Mouse (Mus musculus): ENCODE results near the gene Slc38a3. TPM values are rescaled to one million over a fixed set of nuclear protein-coding genes. Genes with fewer than 3 reads are reported as not detected.

Slc38a3 gene
- polyA plus RNA-seq, 1 experiment from 2014 or later = 55.0 TPM

DNA sequence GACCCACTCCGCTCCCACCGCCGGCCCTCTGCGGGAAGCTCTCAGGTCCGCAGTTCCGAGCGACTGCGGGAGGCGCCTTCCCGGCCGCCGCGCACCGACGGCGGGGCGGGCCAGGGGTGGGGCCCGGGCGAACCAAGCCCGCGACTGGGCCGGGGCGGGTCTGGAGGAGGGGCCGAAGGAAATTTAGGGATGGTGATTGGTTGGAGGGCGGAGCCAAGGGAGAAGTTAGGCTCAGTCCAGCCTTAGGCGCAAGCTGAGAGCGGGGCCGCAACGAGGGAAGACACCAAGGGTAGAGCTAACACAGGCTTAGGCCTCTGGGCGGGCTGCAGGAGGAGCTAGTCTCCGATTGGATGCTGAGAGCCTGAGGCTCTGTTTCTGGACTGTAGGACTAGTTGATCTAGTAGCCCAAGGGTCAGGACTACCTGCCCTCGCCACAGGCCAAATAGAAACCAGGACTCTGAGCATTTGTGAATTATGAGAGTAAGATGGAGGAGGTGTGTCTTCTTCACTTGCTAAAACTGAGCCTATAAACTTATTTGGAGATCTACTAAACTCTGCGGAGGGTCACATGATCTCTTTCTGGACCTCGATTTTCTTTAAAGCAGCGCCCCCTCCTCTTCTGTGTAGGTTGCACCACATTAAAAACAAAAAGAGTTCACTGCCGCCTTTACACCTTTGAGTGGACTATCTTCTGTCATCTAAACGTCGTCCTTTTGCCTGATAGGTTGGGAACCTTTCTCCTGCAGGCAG lies 33.9 kb downstream of the Slc38a3 start, which contains the start of gene Gnai2:
Gene Gnai2 (minus strand): TSS at position 89 of the 750 bp plus-strand sequence.
- Histone ChIP-seq H3K27ac (ENCODE audit: low read depth, low read length) (peak within 1 kb of the TSS; percentile 90), H3K36me3 (ENCODE audit: control insufficient read depth, insufficient read depth, low read length) (no peaks in the 10 kb centered on the region), H3K4me2 (ENCODE audit: low read length) (peak within 1 kb of the TSS; percentile 79), H3K9me3 (ENCODE audit: control insufficient read depth, low read length) (no peaks in the 10 kb centered on the region), H3K27me3 (replicated peaks; ENCODE audit: control insufficient read depth, insufficient read depth, low read length) (no peaks in the 10 kb centered on the region), H3K4me1 (ENCODE audit: control insufficient read depth, insufficient read depth, low read depth, low read length) (peaks cover 46% of the 10 kb centered on the region), H3K4me3 (ENCODE audit: low read length) (peak within 1 kb of the TSS; percentile 82), H3K9ac (ENCODE audit: low read depth, low read length) (peak within 1 kb of the TSS; percentile 92)
- 2% methylated on average over 30 of the region's 38 CpGs for WGBS
- ATAC-seq = peak; percentile 92

DNA sequence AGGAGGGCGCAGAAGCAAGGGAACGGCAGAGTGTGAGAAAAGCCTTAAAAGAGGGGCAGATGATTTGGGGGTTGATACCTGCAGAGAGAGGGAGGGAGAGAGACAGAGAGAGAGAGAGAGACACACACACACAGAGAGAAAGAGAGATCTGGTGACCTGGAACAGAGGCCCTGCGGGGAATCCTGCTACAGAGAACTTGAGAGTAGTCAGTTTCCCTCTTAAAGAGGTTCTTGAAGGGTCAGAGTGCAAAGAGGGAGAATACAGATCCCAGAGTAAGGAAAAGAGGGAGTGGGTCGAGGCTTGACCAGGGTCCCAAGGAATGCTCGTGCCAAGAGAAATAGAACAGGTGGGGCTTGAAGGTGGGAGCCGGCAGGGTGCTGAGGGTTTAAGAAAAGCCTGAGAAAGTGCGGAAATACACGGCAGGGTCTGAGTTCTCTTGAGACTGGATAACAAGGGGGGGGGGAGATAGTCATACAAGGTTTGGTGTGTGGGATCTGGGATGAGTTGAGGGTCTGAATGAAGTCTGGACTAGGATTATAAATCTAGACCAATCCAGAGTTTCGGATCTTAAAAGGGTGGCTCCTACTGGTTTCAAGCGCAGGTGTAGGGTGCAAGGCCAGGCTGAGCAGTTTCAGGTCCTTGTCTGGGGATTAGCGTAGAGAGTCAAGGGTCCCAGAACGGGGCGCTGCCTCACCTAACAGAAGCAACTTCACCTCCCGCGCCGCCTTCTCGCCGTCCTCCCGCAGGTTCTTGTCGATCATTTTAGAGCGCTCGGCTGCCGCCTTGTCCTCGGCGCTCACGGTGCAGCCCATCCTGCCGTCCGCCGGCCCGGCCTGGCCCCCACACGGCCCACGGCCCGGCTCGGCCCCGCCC lies 34.7 kb downstream of the Slc38a3 start:
- 1% methylated on average over 35 of the region's 35 CpGs for WGBS
- Histone ChIP-seq H3K4me3 (ENCODE audit: low read length) (peak overlapping the region; percentile 82), H3K9me3 (ENCODE audit: control insufficient read depth, low read length) (no peaks in the 10 kb centered on the region), H3K4me1 (ENCODE audit: control insufficient read depth, insufficient read depth, low read depth, low read length) (peaks cover 54% of the 10 kb centered on the region), H3K27ac (ENCODE audit: low read depth, low read length) (peak overlapping the region; percentile 90), H3K9ac (ENCODE audit: low read depth, low read length) (peak overlapping the region; percentile 92), H3K27me3 (replicated peaks; ENCODE audit: control insufficient read depth, insufficient read depth, low read length) (no peaks in the 10 kb centered on the region), H3K36me3 (ENCODE audit: control insufficient read depth, insufficient read depth, low read length) (no peaks in the 10 kb centered on the region), H3K4me2 (ENCODE audit: low read length) (peak overlapping the region; percentile 79)
- no peak for ATAC-seq

DNA sequence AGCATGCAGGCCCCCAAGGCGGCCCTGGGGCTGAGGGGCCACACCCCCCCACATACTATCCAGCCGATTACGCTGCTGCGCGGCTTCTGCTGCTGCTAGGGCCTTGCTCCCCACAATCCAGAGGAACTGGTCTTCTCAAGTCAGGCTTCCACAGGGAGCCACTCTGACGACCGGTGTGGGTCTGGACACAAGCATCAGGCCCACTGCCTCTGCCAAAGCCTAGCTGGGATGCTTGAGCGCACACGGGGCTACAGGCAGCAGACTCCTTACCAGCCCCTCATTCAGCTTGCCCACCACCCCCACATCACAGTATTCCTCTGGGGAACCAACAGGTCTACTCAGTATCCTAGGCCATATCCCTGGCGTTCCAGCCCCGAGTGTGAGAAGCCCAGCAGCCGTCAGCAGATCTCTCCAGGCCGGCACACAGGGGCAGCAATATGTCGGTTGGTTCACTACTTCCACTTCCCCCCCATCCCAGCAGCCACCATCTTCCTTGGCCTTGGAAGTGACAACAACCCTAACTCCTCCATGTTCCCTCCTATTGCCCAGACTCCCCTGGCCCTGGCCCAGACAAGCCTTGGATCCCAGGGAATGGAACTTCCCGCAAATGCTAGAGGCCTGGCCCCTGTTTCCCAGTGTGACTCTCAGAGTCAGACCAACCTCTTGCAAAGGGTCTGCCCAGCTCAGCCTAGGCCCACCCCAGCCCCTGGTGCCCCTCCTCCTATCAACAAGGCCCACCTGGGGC lies 35.5 kb downstream of the Slc38a3 start:
- Histone ChIP-seq H3K9me3 (ENCODE audit: control insufficient read depth, low read length) (no peaks in the 10 kb centered on the region), H3K9ac (ENCODE audit: low read depth, low read length) (peak overlapping the region; percentile 92), H3K27ac (ENCODE audit: low read depth, low read length) (peak overlapping the region; percentile 90), H3K36me3 (ENCODE audit: control insufficient read depth, insufficient read depth, low read length) (no peaks in the 10 kb centered on the region), H3K4me1 (ENCODE audit: control insufficient read depth, insufficient read depth, low read depth, low read length) (peaks cover 62% of the 10 kb centered on the region), H3K4me3 (ENCODE audit: low read length) (peak overlapping the region; percentile 82), H3K27me3 (replicated peaks; ENCODE audit: control insufficient read depth, insufficient read depth, low read length) (no peaks in the 10 kb centered on the region), H3K4me2 (ENCODE audit: low read length) (peak overlapping the region; percentile 79)
- ATAC-seq = no peak
- WGBS = 1% methylated on average over 15 of the region's 15 CpGs

DNA sequence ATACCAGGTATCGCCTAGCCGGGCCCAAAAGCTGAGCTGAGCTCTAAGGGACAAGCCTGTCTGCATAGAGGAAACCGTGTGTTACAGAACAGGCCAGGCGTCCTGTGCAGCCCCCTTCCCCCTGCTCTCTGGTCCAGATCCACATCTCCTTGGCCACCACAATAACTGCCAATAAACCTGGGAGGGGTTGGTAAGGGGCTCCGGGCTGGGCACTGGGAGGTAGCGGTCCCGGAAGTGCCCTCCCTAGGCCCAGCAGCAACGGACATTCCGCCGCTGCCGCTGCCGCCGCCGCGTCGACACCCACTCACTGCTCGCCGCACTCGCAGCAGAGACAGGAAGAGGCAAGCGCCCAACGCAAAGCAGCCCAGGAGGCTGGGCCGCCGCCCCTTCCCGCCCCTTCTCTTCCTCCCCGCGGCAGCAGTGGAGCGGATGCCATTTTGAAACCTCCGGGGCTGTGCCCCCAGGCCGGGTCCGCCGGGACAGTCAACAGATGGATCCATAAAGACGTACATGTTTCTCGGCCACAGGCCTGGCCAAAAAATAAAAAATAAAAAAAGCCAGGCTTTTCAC lies 36.2 kb downstream of the Slc38a3 start:
- peak overlapping the region; percentile 79 for H3K4me2 ChIP-seq (ENCODE audit: low read length)
- H3K27me3 ChIP-seq (replicated peaks; ENCODE audit: control insufficient read depth, insufficient read depth, low read length) = no peaks in the 10 kb centered on the region
- peak overlapping the region; percentile 90 for H3K27ac ChIP-seq (ENCODE audit: low read depth, low read length)
- peak overlapping the region; percentile 92 for H3K9ac ChIP-seq (ENCODE audit: low read depth, low read length)
- peak overlapping the region; percentile 82 for H3K4me3 ChIP-seq (ENCODE audit: low read length)
- 1% methylated on average over 32 of the region's 33 CpGs for WGBS
- no peaks in the 10 kb centered on the region for H3K9me3 ChIP-seq (ENCODE audit: control insufficient read depth, low read length)
- ATAC-seq = peak; percentile 3; the same call in 1 of the 2 replicates
- peaks cover 69% of the 10 kb centered on the region for H3K4me1 ChIP-seq (ENCODE audit: control insufficient read depth, insufficient read depth, low read depth, low read length)
- H3K36me3 ChIP-seq (ENCODE audit: control insufficient read depth, insufficient read depth, low read length) = no peaks in the 10 kb centered on the region

DNA sequence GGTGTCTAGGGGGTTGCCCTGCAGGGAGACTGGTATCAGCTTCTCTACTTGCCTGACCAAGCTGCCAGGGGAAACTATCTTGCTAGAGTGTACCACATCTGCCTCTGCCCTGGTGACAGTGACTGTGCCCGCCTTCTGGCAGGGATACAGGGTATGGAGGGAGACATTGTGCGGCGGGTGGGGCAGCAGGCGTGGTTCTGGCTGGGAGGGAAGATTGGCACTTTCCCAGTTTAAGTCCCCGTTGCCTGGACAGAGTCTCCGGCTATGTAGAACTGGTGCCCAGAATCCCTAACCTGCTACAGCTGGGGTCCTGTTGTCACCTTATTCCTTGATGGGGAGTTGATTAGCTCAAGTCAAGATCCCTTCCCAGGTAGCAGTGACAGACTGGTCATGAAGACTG lies 36.9 kb downstream of the Slc38a3 start:
- H3K36me3 ChIP-seq (ENCODE audit: control insufficient read depth, insufficient read depth, low read length) = no peaks in the 10 kb centered on the region
- peak overlapping the region; percentile 92 for H3K9ac ChIP-seq (ENCODE audit: low read depth, low read length)
- ATAC-seq = no peak
- peak overlapping the region; percentile 90 for H3K27ac ChIP-seq (ENCODE audit: low read depth, low read length)
- H3K4me2 ChIP-seq (ENCODE audit: low read length) = peak overlapping the region; percentile 79
- no peaks in the 10 kb centered on the region for H3K9me3 ChIP-seq (ENCODE audit: control insufficient read depth, low read length)
- WGBS = 13% methylated on average over 6 of the region's 6 CpGs
- H3K4me3 ChIP-seq (ENCODE audit: low read length) = peak overlapping the region; percentile 82
- peaks cover 74% of the 10 kb centered on the region for H3K4me1 ChIP-seq (ENCODE audit: control insufficient read depth, insufficient read depth, low read depth, low read length)
- no peaks in the 10 kb centered on the region for H3K27me3 ChIP-seq (replicated peaks; ENCODE audit: control insufficient read depth, insufficient read depth, low read length)

DNA sequence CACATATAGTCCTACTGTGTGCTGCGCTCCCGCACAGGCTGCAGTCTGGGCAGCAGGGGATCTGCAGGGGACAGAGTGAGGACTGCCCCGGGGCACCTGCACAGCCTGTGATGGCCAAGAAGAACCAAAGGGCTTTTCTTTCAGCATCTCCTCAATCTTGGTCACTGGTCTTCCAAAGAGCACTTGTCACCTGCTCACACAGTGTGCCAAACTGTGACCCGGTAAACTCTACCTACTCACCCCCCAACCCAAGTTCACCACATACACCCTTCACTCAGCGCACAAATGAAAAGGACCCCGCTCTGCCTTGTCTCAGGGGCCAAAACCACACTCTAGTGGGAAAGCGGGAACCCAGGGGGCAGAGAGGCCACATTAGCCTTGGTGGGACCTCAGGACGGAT lies 37.5 kb downstream of the Slc38a3 start:
- ATAC-seq = no peak
- 60% methylated on average over 8 of the region's 8 CpGs for WGBS
- Histone ChIP-seq H3K27me3 (replicated peaks; ENCODE audit: control insufficient read depth, insufficient read depth, low read length) (no peaks in the 10 kb centered on the region), H3K4me3 (ENCODE audit: low read length) (no peak overlapping the region; the same call in 1 of the 2 replicates), H3K27ac (ENCODE audit: low read depth, low read length) (peak overlapping the region; percentile 90), H3K4me2 (ENCODE audit: low read length) (peak overlapping the region; percentile 79), H3K4me1 (ENCODE audit: control insufficient read depth, insufficient read depth, low read depth, low read length) (peaks cover 74% of the 10 kb centered on the region), H3K9me3 (ENCODE audit: control insufficient read depth, low read length) (no peaks in the 10 kb centered on the region), H3K36me3 (ENCODE audit: control insufficient read depth, insufficient read depth, low read length) (no peaks in the 10 kb centered on the region), H3K9ac (ENCODE audit: low read depth, low read length) (peak overlapping the region; percentile 92; the same call in 1 of the 2 replicates)

DNA sequence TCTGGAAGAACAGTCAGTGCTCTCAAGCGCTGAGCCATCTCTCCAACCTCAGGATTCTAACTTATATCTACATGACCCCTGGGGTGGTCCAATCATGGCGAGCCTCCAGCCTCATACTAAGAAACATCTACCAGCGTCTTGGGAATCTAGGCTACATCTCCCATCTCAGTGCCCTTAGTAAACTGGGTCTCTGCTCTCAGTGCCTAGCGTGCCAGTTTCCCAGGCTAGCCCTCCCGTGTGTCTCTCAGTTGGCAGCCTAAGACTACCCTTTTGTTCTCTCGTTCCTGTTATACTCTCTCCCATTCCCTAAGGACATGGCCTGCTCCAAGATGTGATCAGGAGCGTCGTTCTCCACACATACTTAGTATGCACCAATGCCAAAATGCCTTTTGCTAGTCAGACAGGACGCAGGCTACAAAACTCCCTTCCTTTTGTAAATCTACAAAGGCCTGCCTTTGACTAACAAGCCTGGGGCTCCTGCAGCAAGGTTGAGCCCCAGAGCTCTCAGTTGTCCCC lies 38.0 kb downstream of the Slc38a3 start:
- Histone ChIP-seq H3K27me3 (replicated peaks; ENCODE audit: control insufficient read depth, insufficient read depth, low read length) (no peaks in the 10 kb centered on the region), H3K9ac (ENCODE audit: low read depth, low read length) (no peak overlapping the region), H3K4me3 (ENCODE audit: low read length) (no peak overlapping the region), H3K36me3 (ENCODE audit: control insufficient read depth, insufficient read depth, low read length) (no peaks in the 10 kb centered on the region), H3K9me3 (ENCODE audit: control insufficient read depth, low read length) (no peaks in the 10 kb centered on the region), H3K4me1 (ENCODE audit: control insufficient read depth, insufficient read depth, low read depth, low read length) (peaks cover 76% of the 10 kb centered on the region), H3K4me2 (ENCODE audit: low read length) (peak overlapping the region; percentile 79), H3K27ac (ENCODE audit: low read depth, low read length) (peak overlapping the region; percentile 90)
- no peak for ATAC-seq
- WGBS = 27% methylated on average over 9 of the region's 9 CpGs

DNA sequence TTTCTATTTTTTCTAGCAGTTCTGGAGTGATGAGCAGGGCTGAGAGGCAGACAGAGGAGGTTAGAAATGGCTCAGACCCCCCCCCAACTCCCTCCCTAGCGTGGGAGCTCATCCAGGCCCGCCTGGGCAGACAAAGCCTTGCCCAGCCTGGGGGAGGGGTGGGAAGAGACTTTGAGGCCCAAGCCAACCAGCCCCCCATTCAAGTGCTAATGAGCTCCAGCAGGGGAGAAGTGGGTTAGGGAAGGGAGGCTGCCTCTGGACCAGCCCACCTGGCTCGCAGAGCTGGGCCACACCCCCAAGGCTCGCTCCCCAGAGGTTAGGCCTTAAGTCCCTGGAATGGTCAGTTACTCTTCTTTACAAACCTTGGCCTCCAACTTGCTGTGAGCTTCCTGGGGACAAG lies 38.8 kb downstream of the Slc38a3 start:
- 5% methylated on average over 4 of the region's 4 CpGs for WGBS
- H3K4me1 ChIP-seq (ENCODE audit: control insufficient read depth, insufficient read depth, low read depth, low read length) = peaks cover 79% of the 10 kb centered on the region
- H3K4me3 ChIP-seq (ENCODE audit: low read length) = 0 out of 2 replicates have a peak overlapping the region, but pooled peaks have one; percentile 4
- H3K4me2 ChIP-seq (ENCODE audit: low read length) = peak overlapping the region; percentile 46
- H3K27ac ChIP-seq (ENCODE audit: low read depth, low read length) = peak overlapping the region; percentile 90
- no peaks in the 10 kb centered on the region for H3K36me3 ChIP-seq (ENCODE audit: control insufficient read depth, insufficient read depth, low read length)
- no peaks in the 10 kb centered on the region for H3K27me3 ChIP-seq (replicated peaks; ENCODE audit: control insufficient read depth, insufficient read depth, low read length)
- peak; percentile 35 for ATAC-seq
- H3K9ac ChIP-seq (ENCODE audit: low read depth, low read length) = peak overlapping the region; percentile 39
- no peaks in the 10 kb centered on the region for H3K9me3 ChIP-seq (ENCODE audit: control insufficient read depth, low read length)

All from hindbrain, embryonic 16.5 days (tissue).